Mouse (Mus musculus): ENCODE data around the gene Gm21915.

DNA sequence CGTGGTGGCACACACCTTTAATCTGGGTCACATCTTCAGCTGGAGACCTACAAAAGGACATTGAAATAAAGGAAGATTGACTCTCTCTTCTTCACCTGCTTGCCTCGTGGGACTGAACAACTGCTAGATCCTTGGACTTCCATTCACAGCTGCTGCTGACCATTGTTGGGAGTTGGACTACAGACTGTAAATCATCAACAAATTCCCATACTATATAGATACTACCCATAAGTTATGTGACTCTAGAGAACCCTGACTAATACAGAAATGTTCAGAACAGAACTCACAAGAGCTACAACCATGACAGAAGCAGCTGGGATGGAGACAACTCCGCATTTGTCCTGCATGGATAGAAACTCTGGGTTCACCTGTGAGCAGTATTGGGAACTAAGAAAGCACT is at the start of gene Gm21915:
- TF ChIP-seq CTCF (IDR thresholded peaks at IDR 0.05; ENCODE audit: extremely low read depth, insufficient read depth, low read length) (no peak), POLR2A (IDR thresholded peaks at IDR 0.05; ENCODE audit: extremely low read depth, insufficient read depth, low read length) (no peak)
